Mouse (Mus musculus) kidney, adult 2 months (tissue): ENCODE data around the gene Rrp9. TPM values are rescaled to one million over a fixed set of nuclear protein-coding genes. Genes with fewer than 3 reads are reported as not detected.
A peak's percentile ranks its signal among the peaks of the same experiment; 100 is the strongest.

Experiments
- DNase-seq: peaks from one replicate; pipeline ENCODE4 v3.0.0; 2021
- H3K27ac ChIP-seq: fragments of 200-500 bp; 2 replicates; pipeline ENCODE4 v1.5.1; 2012; ENCODE audit warnings: low read depth, low read length, control low read depth, inconsistent platforms; ENCODE audit not compliant: insufficient read depth
- H3K27me3 ChIP-seq: fragments of 200-500 bp; replicated peaks from 2 replicates; pipeline ENCODE4 v1.6.1; 2012; ENCODE audit warnings: mild to moderate bottlenecking, moderate library complexity, low read length, inconsistent platforms; ENCODE audit not compliant: control insufficient read depth, insufficient read depth
- H3K36me3 ChIP-seq: fragments of 200-500 bp; 2 replicates; pipeline ENCODE4 v1.6.1; 2012; ENCODE audit warnings: mild to moderate bottlenecking, moderate library complexity, low read length, inconsistent platforms; ENCODE audit not compliant: control insufficient read depth, insufficient read depth
- H3K4me1 ChIP-seq: fragments of 200-500 bp; 2 replicates; pipeline ENCODE4 v1.6.1; 2011; ENCODE audit warnings: low read length; ENCODE audit not compliant: control insufficient read depth, insufficient read depth
- H3K4me3 ChIP-seq: fragments of 200-500 bp; 2 replicates; pipeline ENCODE4 v1.5.1; 2011; ENCODE audit warnings: mild to moderate bottlenecking, low read depth, low read length, control low read depth; ENCODE audit not compliant: insufficient read depth
- CTCF ChIP-seq: fragments of 200-500 bp; conservative IDR thresholded peaks from 2 replicates; pipeline ENCODE4 v1.5.1; 2011; ENCODE audit warnings: low read depth, mild to moderate bottlenecking, control low read depth, low read length, moderate library complexity, mixed read lengths; ENCODE audit not compliant: insufficient read depth, insufficient read length
- POLR2A ChIP-seq: fragments of 200-500 bp; IDR thresholded peaks from one replicate; pipeline ENCODE4 v1.6.1; 2011; ENCODE audit warnings: low read depth, low read length, control low read depth
- WGBS: fragments of 180-500 bp; shearing (Covaris S2); methylation state at CpG from one replicate; pipeline ENCODE4 v1.1.7; 2018; 5-methylcytosine and 5-hydroxymethylcytosine counted together
- polyA plus RNA-seq: library from polyadenylated mRNA; depleted of rRNA; stranded (reverse); fragments of >200 nt; gene quantifications from 2 replicates; pipeline ENCODE4 v1.2.3, GENCODE M21; 2012

The Rrp9 gene
- polyA plus RNA-seq, 1 experiment = 17.5 TPM

- 64% methylated on average over 2 of the region's 2 CpGs for WGBS
- no peak for TF ChIP-seq CTCF
- no peak for TF ChIP-seq POLR2A
- H3K27ac ChIP-seq = peak overlapping the region; percentile 42
- H3K4me1 ChIP-seq = peaks cover 25% of the 10 kb centered on the region
- H3K27me3 ChIP-seq = no peaks in the 10 kb centered on the region
- no peak overlapping the region for H3K4me3 ChIP-seq
- no peaks in the 10 kb centered on the region for H3K36me3 ChIP-seq
- DNase-seq = no peak
Observed at GRCm38 (mm10) chr9:106451899-106452298, 23.9 kb upstream of the Rrp9 start.

GRCm38 (mm10) chr9:106452351-106452750 lies 23.4 kb upstream of the Rrp9 start:
- H3K36me3 ChIP-seq = no peaks in the 10 kb centered on the region
- H3K4me1 ChIP-seq = peaks cover 25% of the 10 kb centered on the region
- peak overlapping the region; percentile 42 for H3K27ac ChIP-seq
- no peak for DNase-seq
- 50% methylated on average over 6 of the region's 6 CpGs for WGBS
- no peaks in the 10 kb centered on the region for H3K27me3 ChIP-seq
- no peak overlapping the region for H3K4me3 ChIP-seq
- TF ChIP-seq POLR2A = no peak

- WGBS = 16% methylated on average over 7 of the region's 7 CpGs
- no peak for TF ChIP-seq CTCF
Observed at GRCm38 (mm10) chr9:106452821-106453220, 22.9 kb upstream of the Rrp9 start.

GRCm38 (mm10) chr9:106453271-106454070 lies 22.3 kb upstream of the Rrp9 start, which contains the start of gene Pcbp4:
Gene Pcbp4 (plus strand): TSS chr9:106453291.
- 2% methylated on average over 52 of the region's 74 CpGs for WGBS
- Histone ChIP-seq H3K27me3 (no peaks in the 10 kb centered on the region), H3K36me3 (no peaks in the 10 kb centered on the region), H3K27ac (peak within 1 kb of the TSS; percentile 98), H3K4me1 (peaks cover 19% of the 10 kb centered on the region), H3K4me3 (peak within 1 kb of the TSS; percentile 76)
- DNase-seq = peak; percentile 93
- TF ChIP-seq CTCF = no peak

More at GRCm38 (mm10) chr9:106452821-106453220, 22.9 kb upstream of the Rrp9 start:
- Histone ChIP-seq H3K27me3 (no peaks in the 10 kb centered on the region), H3K4me3 (peak overlapping the region; percentile 76; the same call in 1 of the 2 replicates), H3K36me3 (no peaks in the 10 kb centered on the region), H3K4me1 (peaks cover 23% of the 10 kb centered on the region), H3K27ac (peak overlapping the region; percentile 42)
- peak; percentile 87 for DNase-seq

- Histone ChIP-seq H3K27ac (no peak overlapping the region), H3K4me1 (peaks cover 19% of the 10 kb centered on the region), H3K4me3 (peak overlapping the region; percentile 66), H3K36me3 (no peaks in the 10 kb centered on the region), H3K27me3 (no peaks in the 10 kb centered on the region)
- no peak for TF ChIP-seq CTCF
- TF ChIP-seq POLR2A = no peak
- WGBS = 18% methylated on average over 18 of the region's 20 CpGs
- no peak for DNase-seq
Observed at GRCm38 (mm10) chr9:106454071-106454761, 21.5 kb upstream of the Rrp9 start.

- Histone ChIP-seq H3K4me3 (no peak overlapping the region), H3K36me3 (no peaks in the 10 kb centered on the region), H3K27me3 (no peaks in the 10 kb centered on the region), H3K4me1 (peaks cover 15% of the 10 kb centered on the region), H3K27ac (no peak overlapping the region)
- TF ChIP-seq CTCF = no peak
- no peak for TF ChIP-seq POLR2A
- DNase-seq = no peak
- WGBS = 61% methylated on average over 17 of the region's 17 CpGs
Observed at GRCm38 (mm10) chr9:106454888-106455681, 20.7 kb upstream of the Rrp9 start.
